Comparison of ENCODE assay signal across 21 mouse cellular contexts in genomic region chr4:152997251-152997650, GRCm38 (mm10).
DNase-seq lines count a peak whose midpoint lies in the region; ATAC-seq lines count a peak whose summit lies in the region.
"Had no signal": no experiment of that assay in that cellular context is flagged by ENCODE, and none has a peak within 500 bp of the region (broad histone marks: within the 10 kb centered on the region; RNA-seq: fewer than 3 reads in every experiment).

No protein-coding gene starts in this region.

- H3K27me3 ChIP-seq in hindbrain, embryonic 10.5 days (ENCODE audit: insufficient read depth, poor library complexity, severe bottlenecking): 0 out of 2 replicates have a peak, but pooled peaks cover 8% of the 10 kb centered on the region
- no peaks in the 10 kb centered on the region for H3K27me3 ChIP-seq in hindbrain, embryonic 16.5 days (replicated peaks; ENCODE audit: control insufficient read depth, insufficient read depth, low read length)
- H3K27me3 ChIP-seq: CH12.LX; embryonic facial prominence, embryonic 12.5 days; forebrain, embryonic 15.5 days had no signal

- 0 out of 2 replicates have a peak overlapping the region, but pooled peaks have one; percentile 12 for H3K27ac ChIP-seq in hindbrain, embryonic 10.5 days
- no peak overlapping the region for H3K27ac ChIP-seq in hindbrain, embryonic 16.5 days (ENCODE audit: low read depth, low read length)
- H3K27ac ChIP-seq: embryonic facial prominence, embryonic 10.5 days; embryonic facial prominence, embryonic 12.5 days; forebrain, embryonic 13.5 days; forebrain, embryonic 15.5 days had no signal

- 87% methylated on average over 5 of the region's 5 CpGs for WGBS in hindbrain, embryonic 10.5 days
- 81% methylated on average over 5 of the region's 5 CpGs for WGBS in hindbrain, embryonic 16.5 days

- no peak overlapping the region for H3K4me2 ChIP-seq in hindbrain, embryonic 16.5 days (ENCODE audit: low read length)
- H3K4me2 ChIP-seq: embryonic facial prominence, embryonic 12.5 days; forebrain, embryonic 13.5 days; forebrain, embryonic 15.5 days had no signal

- intact Hi-C loops in left cerebral cortex, postnatal 4 days (cut with DNase I): no loop called here

- H3K4me1 ChIP-seq in hindbrain, embryonic 10.5 days (replicated peaks): peaks cover 21% of the 10 kb centered on the region
- H3K4me1 ChIP-seq in hindbrain, embryonic 16.5 days (ENCODE audit: control insufficient read depth, insufficient read depth, low read depth, low read length): no peaks in the 10 kb centered on the region
- H3K4me1 ChIP-seq: embryonic facial prominence, embryonic 12.5 days had no signal

- H3K9me3 ChIP-seq in hindbrain, embryonic 10.5 days: no peaks in the 10 kb centered on the region
- no peaks in the 10 kb centered on the region for H3K9me3 ChIP-seq in hindbrain, embryonic 16.5 days (ENCODE audit: control insufficient read depth, low read length)
- H3K9me3 ChIP-seq: embryonic facial prominence, embryonic 10.5 days; embryonic facial prominence, embryonic 12.5 days; forebrain, embryonic 13.5 days; forebrain, embryonic 15.5 days had no signal

- DNase-seq in cerebellum, postnatal 10 days: peak; percentile 75 to 82
- DNase-seq in cerebellum, adult 11 months: no peak
- DNase-seq in hindbrain, embryonic 10.5 days (ENCODE audit: low spot score): no peak
- DNase-seq in left cerebral cortex, postnatal 4 days: peak; percentile 53
- no peak for DNase-seq in left cerebral cortex, adult 11 months (ENCODE audit: low spot score)
- DNase-seq in retina, postnatal 1 day: peak; percentile 41
- DNase-seq in lung, adult 18-20 months: no peak
- DNase-seq: adrenal gland, adult 8-10 months; adrenal gland, postnatal 14 days; B cell, adult 2 months; cerebellum, adult 18-20 months; cerebellum, adult 8-10 months; forebrain, postnatal 0 days had no signal

- no peak overlapping the region for H3K4me3 ChIP-seq in hindbrain, embryonic 10.5 days
- H3K4me3 ChIP-seq in hindbrain, embryonic 16.5 days (ENCODE audit: low read length): no peak overlapping the region
- H3K4me3 ChIP-seq: embryonic facial prominence, embryonic 10.5 days; embryonic facial prominence, embryonic 12.5 days; forebrain, embryonic 13.5 days; forebrain, embryonic 15.5 days had no signal

- no peak overlapping the region for H3K9ac ChIP-seq in hindbrain, embryonic 16.5 days (ENCODE audit: low read depth, low read length)
- H3K9ac ChIP-seq: embryonic facial prominence, embryonic 12.5 days; forebrain, embryonic 13.5 days; forebrain, embryonic 15.5 days; forebrain, postnatal 0 days had no signal

- no peak for ATAC-seq in hindbrain, embryonic 16.5 days
- ATAC-seq: CD4-positive, CD25-positive, alpha-beta regulatory T cell, adult 4 months; forebrain, embryonic 13.5 days; forebrain, embryonic 15.5 days had no signal

- H3K36me3 ChIP-seq in hindbrain, embryonic 10.5 days: no peaks in the 10 kb centered on the region
- no peaks in the 10 kb centered on the region for H3K36me3 ChIP-seq in hindbrain, embryonic 16.5 days (ENCODE audit: control insufficient read depth, insufficient read depth, low read length)
- H3K36me3 ChIP-seq: embryonic facial prominence, embryonic 10.5 days; embryonic facial prominence, embryonic 12.5 days; forebrain, embryonic 15.5 days; G1E had no signal

Comparison
In these comparisons a context has a peak if more than half of its experiments do, and no peak if none do; other contexts are left out.
1. DNase-seq: peak in cerebellum, postnatal 10 days (2 of 2), left cerebral cortex, postnatal 4 days (single experiment) and retina, postnatal 1 day (single experiment); none in cerebellum, adult 11 months (single experiment), hindbrain, embryonic 10.5 days (single experiment), left cerebral cortex, adult 11 months (single experiment) and lung, adult 18-20 months (0 of 2).